Mouse (Mus musculus) activated CD4-positive, CD25-positive, alpha-beta regulatory T cell, adult 4 months (primary cell): ENCODE measurements around the gene Cd151. TPM values are rescaled to one million over a fixed set of nuclear protein-coding genes. Genes with fewer than 3 reads are reported as not detected.

Experiments
- ATAC-seq: one replicate; pipeline ENCODE4 v1.8.0; 2017
- polyA plus RNA-seq, 2 experiments: library from polyadenylated mRNA; unstranded; fragments of 100-300 nt; shearing (Covaris generic); gene quantifications; one replicate each; pipeline ENCODE4 v1.2.1; 2017

Gene Cd151
- polyA plus RNA-seq, 2 experiments from 2014 or later, result 8.3 to 8.7 TPM

- ATAC-seq, result no peak
Observed at GRCm38 (mm10) chr7:141501820-141502555, 34.8 kb downstream of the Cd151 start.

DNA sequence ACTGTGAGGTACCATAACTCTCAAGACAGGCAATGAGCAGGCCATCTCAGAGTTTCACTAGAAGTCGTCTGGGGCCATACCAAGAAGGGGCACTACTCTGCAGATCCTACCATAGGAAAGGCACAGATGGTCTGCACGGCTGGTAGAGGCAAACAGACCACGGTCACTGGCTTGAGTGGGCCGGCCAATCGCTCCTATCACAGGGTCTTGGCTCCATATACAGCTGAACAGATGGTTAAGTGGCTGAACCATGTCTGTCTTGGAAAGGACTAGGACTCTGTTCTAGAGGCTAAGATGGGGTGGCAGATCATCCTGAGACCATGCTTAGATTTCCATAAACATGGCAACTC lies 35.3 kb downstream of the Cd151 start:
- ATAC-seq, result no peak

GRCm38 (mm10) chr7:141506278-141506677 lies 39.1 kb downstream of the Cd151 start:
- no peak for ATAC-seq

- ATAC-seq, result no peak
Observed at GRCm38 (mm10) chr7:141508160-141508559, 41.0 kb downstream of the Cd151 start.

DNA sequence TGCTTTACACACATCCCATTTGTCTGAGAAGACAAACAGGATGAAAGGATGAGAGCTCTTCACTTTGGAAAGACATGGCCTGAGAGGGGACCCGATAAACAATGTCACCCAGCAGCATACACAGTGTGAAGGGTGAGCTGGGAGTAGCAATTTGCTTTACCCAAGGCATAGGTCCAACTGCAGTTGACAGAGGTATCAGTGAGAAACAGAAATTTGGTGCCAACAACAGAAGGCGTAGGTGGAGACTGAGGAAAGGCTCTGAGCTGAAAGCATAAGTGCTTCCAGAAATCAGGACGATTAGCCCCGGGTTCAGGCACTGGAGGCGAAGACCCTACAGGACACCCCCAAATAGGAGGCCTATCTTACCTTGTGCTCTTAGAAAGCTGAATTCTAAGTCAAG lies 43.0 kb downstream of the Cd151 start:
- no peak for ATAC-seq

GRCm38 (mm10) chr7:141510681-141511191 lies 43.5 kb downstream of the Cd151 start:
- ATAC-seq, result no peak

DNA sequence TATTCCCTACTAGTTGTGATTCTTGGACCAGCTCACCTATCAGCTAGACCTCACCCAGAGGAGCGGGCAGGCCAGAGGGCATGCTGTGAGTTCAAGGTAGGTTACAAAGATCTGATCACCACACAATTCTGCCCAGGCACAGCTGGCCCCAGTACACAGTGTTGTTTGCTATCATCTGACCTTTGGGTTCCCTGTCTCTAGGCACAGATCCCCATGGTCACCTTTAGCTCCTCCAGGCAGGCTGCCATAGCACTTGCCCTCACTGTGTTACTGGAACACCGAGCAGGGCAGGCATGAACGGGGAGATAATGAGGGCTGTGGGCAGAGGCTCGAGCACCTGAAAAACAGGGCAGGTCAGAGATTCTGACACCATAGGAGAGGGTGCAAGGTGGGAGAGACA lies 50.4 kb downstream of the Cd151 start:
- ATAC-seq, result no peak

- no peak for ATAC-seq
Observed at GRCm38 (mm10) chr7:141518296-141518695, 51.1 kb downstream of the Cd151 start.

- ATAC-seq, result no peak
Observed at GRCm38 (mm10) chr7:141518926-141519325, 51.7 kb downstream of the Cd151 start.

GRCm38 (mm10) chr7:141519795-141520194 lies 52.6 kb downstream of the Cd151 start:
- ATAC-seq, result no peak

Other genes with a start within 250 kb of the Cd151 start
- 10 to 100 TPM; 51.4 to 60.8 TPM for gene Phrf1, start 238.6 kb upstream of the Cd151 start, polyA plus RNA-seq
- gene Irf7, start 200.9 kb upstream of the Cd151 start, polyA plus RNA-seq, result 100 to 1,000 TPM in 1 of 2 experiments, 10 to 100 TPM in 1; 92.0 to 108 TPM
- gene Cdhr5, start 190.6 kb upstream of the Cd151 start, polyA plus RNA-seq, result not detected
- not detected for gene Sct, start 188.3 kb upstream of the Cd151 start, polyA plus RNA-seq
- not detected for gene Drd4, start 175.4 kb upstream of the Cd151 start, polyA plus RNA-seq
- 10 to 100 TPM; 17.1 to 22.5 TPM for gene Deaf1, start 139.7 kb upstream of the Cd151 start, polyA plus RNA-seq
- gene Tmem80, start 139.7 kb upstream of the Cd151 start, polyA plus RNA-seq, result 10 to 100 TPM; 30.4 to 31.2 TPM
- not detected for gene Eps8l2, start 128.5 kb upstream of the Cd151 start, polyA plus RNA-seq
- gene Taldo1, start 75.2 kb upstream of the Cd151 start, polyA plus RNA-seq, result 100 to 1,000 TPM; 422 to 471 TPM
- gene Gatd1, start 53.3 kb upstream of the Cd151 start, polyA plus RNA-seq, result 10 to 100 TPM; 82.1 to 97.0 TPM
- not detected for gene Cend1, start 37.9 kb upstream of the Cd151 start, polyA plus RNA-seq
- gene Slc25a22, start 29.5 kb upstream of the Cd151 start, polyA plus RNA-seq, result 10 to 100 TPM; 26.8 to 51.1 TPM
- gene Pidd1, start 23.4 kb upstream of the Cd151 start, polyA plus RNA-seq, result 10 to 100 TPM in 1 of 2 experiments, 1 to 10 TPM in 1; 5.3 to 12.7 TPM
- 1,000 to 10,000 TPM; 3,324 to 3,604 TPM for gene Rplp2, start 20.0 kb upstream of the Cd151 start, polyA plus RNA-seq
- gene Pnpla2, start 12.2 kb upstream of the Cd151 start, polyA plus RNA-seq, result 10 to 100 TPM; 58.2 to 70.2 TPM
- not detected for gene Cracr2b, start 6.3 kb upstream of the Cd151 start, polyA plus RNA-seq
- 10 to 100 TPM; 22.3 to 22.6 TPM for gene Polr2l, start 7.7 kb downstream of the Cd151 start, polyA plus RNA-seq
- 1 to 10 TPM; 1.5 to 2.7 TPM for gene Tspan4, start 7.8 kb downstream of the Cd151 start, polyA plus RNA-seq
- gene Chid1, start 72.5 kb downstream of the Cd151 start, polyA plus RNA-seq, result 10 to 100 TPM; 14.2 to 14.4 TPM
- 10 to 100 TPM; 13.4 to 15.5 TPM for gene Ap2a2, start 94.8 kb downstream of the Cd151 start, polyA plus RNA-seq
- under 1 TPM; 0.40 to 0.54 TPM for gene Muc6, start 187.9 kb downstream of the Cd151 start, polyA plus RNA-seq
- gene Muc2, start 222.9 kb downstream of the Cd151 start, polyA plus RNA-seq, result not detected